Mouse (Mus musculus): ENCODE measurements around the gene Auts2.
A peak's percentile ranks its signal among the peaks of the same experiment; 100 is the strongest.

Auts2 gene

GRCm38 (mm10) chr5:131645341-131646191 is 897.6 kb downstream of the Auts2 start:
- no peak for DNase-seq

GRCm38 (mm10) chr5:131644331-131644730 is 898.8 kb downstream of the Auts2 start:
- no peak for DNase-seq

- peak; percentile 46 to 53 for DNase-seq
Measured at GRCm38 (mm10) chr5:131643176-131644174, 899.7 kb downstream of the Auts2 start.

GRCm38 (mm10) chr5:131642752-131643151 is 900.4 kb downstream of the Auts2 start:
- no peak for DNase-seq

GRCm38 (mm10) chr5:131636431-131636830 is 906.7 kb downstream of the Auts2 start:
- no peak for DNase-seq

GRCm38 (mm10) chr5:131634731-131635130 is 908.4 kb downstream of the Auts2 start:
- DNase-seq, result no peak

GRCm38 (mm10) chr5:131631998-131632379 is 911.2 kb downstream of the Auts2 start:
- no peak for DNase-seq

GRCm38 (mm10) chr5:131631038-131631997 is 911.8 kb downstream of the Auts2 start:
- DNase-seq, result no peak

- DNase-seq, result peak; percentile 30 to 72
Measured at GRCm38 (mm10) chr5:131630577-131630976, 912.6 kb downstream of the Auts2 start.

GRCm38 (mm10) chr5:131616113-131616876 is 926.8 kb downstream of the Auts2 start:
- DNase-seq, result peak in 1 of 2 experiments; percentile 30

- DNase-seq, result no peak
Measured at GRCm38 (mm10) chr5:131614238-131614637, 928.9 kb downstream of the Auts2 start.

GRCm38 (mm10) chr5:131613301-131613700 is 929.8 kb downstream of the Auts2 start:
- DNase-seq, result no peak

- no peak for DNase-seq
Measured at GRCm38 (mm10) chr5:131610702-131611101, 932.4 kb downstream of the Auts2 start.

- DNase-seq, result no peak
Measured at GRCm38 (mm10) chr5:131606786-131607185, 936.4 kb downstream of the Auts2 start.

GRCm38 (mm10) chr5:131601934-131602692 is 941.0 kb downstream of the Auts2 start:
- no peak for DNase-seq

GRCm38 (mm10) chr5:131600325-131601125 is 942.6 kb downstream of the Auts2 start:
- DNase-seq, result peak; percentile 65 to 76

GRCm38 (mm10) chr5:131597503-131597902 is 945.6 kb downstream of the Auts2 start:
- DNase-seq, result no peak

- no peak for DNase-seq
Measured at GRCm38 (mm10) chr5:131596591-131596990, 946.6 kb downstream of the Auts2 start.

GRCm38 (mm10) chr5:131595730-131596129 is 947.4 kb downstream of the Auts2 start:
- no peak for DNase-seq

- DNase-seq, result no peak
Measured at GRCm38 (mm10) chr5:131594597-131594996, 948.5 kb downstream of the Auts2 start.
